Mouse (Mus musculus) liver, embryonic 13.5 days (tissue): Measurements from ENCODE around the gene Zfp536. TPM values are rescaled to one million over a fixed set of nuclear protein-coding genes. Genes with fewer than 3 reads are reported as not detected.

ENCODE experiments used
- ATAC-seq: fragments of 200-750 bp; cut with Nextera tagmentation; 2 replicates; pipeline ENCODE4 v1.8.0; 2017; ENCODE audit warnings: low read depth, mild to moderate bottlenecking, moderate number of reproducible peaks, moderate library complexity
- DNase-seq: peaks from one replicate; pipeline ENCODE4 v3.0.0; 2022
- H3K27ac ChIP-seq: fragments of 300-500 bp; sonication (generic); 2 replicates; pipeline ENCODE4 v1.5.1; 2015; ENCODE audit warnings: moderate library complexity, mild to moderate bottlenecking, inconsistent platforms
- H3K27me3 ChIP-seq: fragments of 300-500 bp; sonication (generic); 2 replicates; pipeline ENCODE4 v1.6.1; 2015; ENCODE audit warnings: mild to moderate bottlenecking, inconsistent platforms
- H3K36me3 ChIP-seq: fragments of 300-500 bp; sonication (generic); 2 replicates; pipeline ENCODE4 v1.6.1; 2015; ENCODE audit warnings: mild to moderate bottlenecking, inconsistent platforms
- H3K4me1 ChIP-seq: fragments of 300-500 bp; sonication (generic); replicated peaks from 2 replicates; pipeline ENCODE4 v1.6.1; 2015; ENCODE audit warnings: inconsistent platforms
- H3K4me2 ChIP-seq: fragments of 300-500 bp; sonication (generic); 2 replicates; pipeline ENCODE4 v1.6.1; 2015; ENCODE audit warnings: inconsistent platforms, mild to moderate bottlenecking, moderate library complexity
- H3K4me3 ChIP-seq: fragments of 300-500 bp; sonication (generic); replicated peaks from 2 replicates; pipeline ENCODE4 v1.5.1; 2015; ENCODE audit warnings: mild to moderate bottlenecking, inconsistent platforms
- H3K9ac ChIP-seq: fragments of 300-500 bp; sonication (generic); 2 replicates; pipeline ENCODE4 v1.6.1; 2015; ENCODE audit warnings: mild to moderate bottlenecking, inconsistent platforms
- H3K9me3 ChIP-seq: fragments of 300-500 bp; sonication (generic); replicated peaks from 2 replicates; pipeline ENCODE4 v1.6.1; 2016; ENCODE audit warnings: inconsistent platforms
- WGBS: fragments of 180-500 bp; shearing (Covaris S2); methylation state at CpG from one replicate; pipeline ENCODE4 v1.1.7; 2015; ENCODE audit not compliant: insufficient replicate concordance; 5-methylcytosine and 5-hydroxymethylcytosine counted together
- polyA plus RNA-seq: library from polyadenylated mRNA; unstranded; fragments of >200 nt; fragmentation: Nextera tagmentation; extraction: Ambion mirVana; gene quantifications from 2 replicates; pipeline ENCODE4 v1.2.1, GENCODE M21; 2015

Gene Zfp536
- polyA plus RNA-seq, 1 experiment from 2014 or later = 0.09 TPM

DNA sequence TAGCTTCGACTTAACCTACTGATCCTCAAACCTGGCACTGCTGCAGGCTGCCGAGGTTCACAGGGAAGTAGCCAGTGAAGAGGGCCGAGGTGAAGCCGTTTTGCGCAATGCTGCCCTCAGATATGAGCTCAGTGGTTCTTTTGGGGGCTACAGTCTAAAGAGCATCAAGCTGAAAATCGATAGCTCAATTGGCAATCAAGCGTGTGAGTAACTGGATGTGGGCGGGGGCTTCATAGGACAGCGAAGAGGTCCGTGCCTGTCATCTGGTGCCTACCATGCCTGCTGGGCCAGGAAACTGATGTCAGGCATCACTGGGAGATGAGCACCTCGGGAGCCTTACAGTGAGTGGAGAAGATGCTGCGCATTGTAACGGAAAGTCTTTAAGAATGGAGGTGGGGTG, 333.5 kb downstream of the Zfp536 start:
- H3K4me2 ChIP-seq = no peak overlapping the region
- DNase-seq (no peak), ATAC-seq (no peak)
- 68% methylated on average over 13 of the region's 13 CpGs for WGBS
- no peak overlapping the region for H3K27ac ChIP-seq
- H3K9me3 ChIP-seq = 0 out of 2 replicates have a peak, but pooled peaks cover 4% of the 10 kb centered on the region
- H3K9ac ChIP-seq = no peak overlapping the region
- no peak overlapping the region for H3K4me3 ChIP-seq
- no peaks in the 10 kb centered on the region for H3K4me1 ChIP-seq
- no peaks in the 10 kb centered on the region for H3K27me3 ChIP-seq
- H3K36me3 ChIP-seq = no peaks in the 10 kb centered on the region

- WGBS = 67% methylated on average over 16 of the region's 16 CpGs
These were observed 334.2 kb downstream of the Zfp536 start for GRCm38 (mm10) chr7:37439117-37439844.

DNA sequence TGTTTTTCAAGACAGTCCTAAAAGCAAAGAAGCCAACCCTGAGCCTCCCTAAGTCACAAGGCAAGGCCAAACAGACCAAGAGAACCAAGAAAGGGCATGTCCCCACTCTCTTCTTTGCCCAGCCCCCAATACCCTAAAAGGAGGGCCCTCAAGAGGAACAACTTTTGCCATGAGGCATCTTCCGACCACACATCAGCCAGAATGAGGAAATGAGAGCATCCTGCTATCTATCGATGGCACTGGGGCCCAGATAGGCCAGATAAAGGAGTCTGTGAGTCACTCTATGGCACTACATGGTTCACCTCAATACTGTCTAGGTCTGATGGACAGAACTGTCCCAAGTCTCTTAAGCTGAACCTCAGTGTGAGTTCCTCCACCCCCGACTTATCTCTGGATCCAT, 335.6 kb downstream of the Zfp536 start:
- Histone ChIP-seq H3K4me2 (no peak overlapping the region), H3K36me3 (no peaks in the 10 kb centered on the region), H3K27me3 (no peaks in the 10 kb centered on the region), H3K4me1 (no peaks in the 10 kb centered on the region), H3K4me3 (no peak overlapping the region), H3K9me3 (no peaks in the 10 kb centered on the region), H3K9ac (no peak overlapping the region), H3K27ac (no peak overlapping the region)
- DNase-seq (no peak), ATAC-seq (no peak)
- WGBS = 9% methylated on average over 3 of the region's 3 CpGs

More at GRCm38 (mm10) chr7:37439117-37439844, 334.2 kb downstream of the Zfp536 start:
- no peaks in the 10 kb centered on the region for H3K4me1 ChIP-seq
- no peaks in the 10 kb centered on the region for H3K27me3 ChIP-seq
- DNase-seq (no peak), ATAC-seq (no peak)
- no peak overlapping the region for H3K4me2 ChIP-seq
- H3K4me3 ChIP-seq = no peak overlapping the region
- H3K9ac ChIP-seq = no peak overlapping the region
- H3K36me3 ChIP-seq = no peaks in the 10 kb centered on the region
- H3K9me3 ChIP-seq = 0 out of 2 replicates have a peak, but pooled peaks cover 4% of the 10 kb centered on the region
- no peak overlapping the region for H3K27ac ChIP-seq

GRCm38 (mm10) chr7:37433156-37433555, 340.3 kb downstream of the Zfp536 start:
- Histone ChIP-seq H3K9ac (no peak overlapping the region), H3K4me1 (no peaks in the 10 kb centered on the region), H3K9me3 (no peaks in the 10 kb centered on the region), H3K4me3 (no peak overlapping the region), H3K27me3 (no peaks in the 10 kb centered on the region), H3K27ac (no peak overlapping the region), H3K36me3 (no peaks in the 10 kb centered on the region), H3K4me2 (no peak overlapping the region)
- DNase-seq = no peak
- ATAC-seq = no peak
- 40% methylated on average over 7 of the region's 7 CpGs for WGBS

GRCm38 (mm10) chr7:37431471-37431870, 342.0 kb downstream of the Zfp536 start:
- Histone ChIP-seq H3K4me1 (no peaks in the 10 kb centered on the region), H3K4me3 (no peak overlapping the region), H3K36me3 (no peaks in the 10 kb centered on the region), H3K27ac (no peak overlapping the region), H3K4me2 (no peak overlapping the region), H3K9ac (no peak overlapping the region), H3K27me3 (no peaks in the 10 kb centered on the region), H3K9me3 (no peaks in the 10 kb centered on the region)
- DNase-seq (no peak), ATAC-seq (no peak)
- WGBS = 77% methylated on average over 10 of the region's 10 CpGs

GRCm38 (mm10) chr7:37426061-37426460, 347.4 kb downstream of the Zfp536 start:
- DNase-seq = no peak
- Histone ChIP-seq H3K27ac (no peak overlapping the region), H3K9ac (no peak overlapping the region), H3K36me3 (no peaks in the 10 kb centered on the region), H3K4me1 (no peaks in the 10 kb centered on the region), H3K4me2 (no peak overlapping the region), H3K4me3 (no peak overlapping the region), H3K9me3 (no peaks in the 10 kb centered on the region), H3K27me3 (no peaks in the 10 kb centered on the region)
- no peak for ATAC-seq

GRCm38 (mm10) chr7:37422966-37423365, 350.5 kb downstream of the Zfp536 start:
- DNase-seq (no peak), ATAC-seq (no peak)
- no peaks in the 10 kb centered on the region for H3K9me3 ChIP-seq
- H3K36me3 ChIP-seq = no peaks in the 10 kb centered on the region
- 40% methylated on average over 2 of the region's 2 CpGs for WGBS
- H3K4me1 ChIP-seq = no peaks in the 10 kb centered on the region
- H3K27me3 ChIP-seq = no peaks in the 10 kb centered on the region
- no peak overlapping the region for H3K27ac ChIP-seq
- no peak overlapping the region for H3K9ac ChIP-seq
- no peak overlapping the region for H3K4me2 ChIP-seq
- no peak overlapping the region for H3K4me3 ChIP-seq

Other genes starting within 250 kb of the Zfp536 start
- 18.2 and 21.0 TPM in 2 replicates for gene Uri1, start 249.9 kb upstream of the Zfp536 start, polyA plus RNA-seq